Mouse (Mus musculus): ENCODE measurements around the gene A430089I19Rik. TPM values are rescaled to one million over a fixed set of nuclear protein-coding genes. Genes with fewer than 3 reads are reported as not detected.
"Not testable (repeated sequence)": the region's sequence is repeated elsewhere in the genome, so short reads cannot be mapped to it uniquely, and the experiment has no call there.

The A430089I19Rik gene
- polyA plus RNA-seq (2015; fragmentation: Nextera tagmentation; extraction: Ambion mirVana) = not detected in 2 replicates

- not testable (repeated sequence) for ATAC-seq (ENCODE audit: low read depth); H3K4me2 ChIP-seq; H3K36me3 ChIP-seq; H3K9me3 ChIP-seq; H3K27me3 ChIP-seq; H3K4me1 ChIP-seq (replicated peaks); H3K9ac ChIP-seq; H3K4me3 ChIP-seq; H3K27ac ChIP-seq (replicated peaks)
- WGBS = 97% methylated on average over 1 of the region's 1 CpGs
These were observed at the start of gene A430089I19Rik for GRCm38 (mm10) chr5:94306696-94307095. Gene A430089I19Rik, minus strand, starts transcription at chr5:94306796.

DNA sequence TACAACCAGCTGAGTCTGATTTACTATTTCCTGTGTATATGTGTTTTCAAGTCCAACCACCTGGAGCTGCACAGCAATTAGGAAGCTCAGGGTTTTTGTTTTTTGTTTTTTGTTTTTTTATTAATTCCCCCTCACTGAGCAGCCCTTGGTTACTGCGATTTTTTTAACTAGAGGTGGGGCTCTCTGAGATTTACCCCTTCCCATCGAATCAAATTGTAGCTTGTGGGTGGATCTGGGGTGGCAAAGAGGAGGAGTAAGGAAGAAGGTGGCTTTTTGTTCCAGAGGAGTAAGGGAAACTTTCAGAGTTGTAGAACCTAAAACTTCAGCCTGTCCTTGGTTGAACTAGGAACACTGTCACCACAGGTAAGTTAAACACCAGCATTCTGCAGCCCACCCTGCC is 32.9 kb upstream of the A430089I19Rik start, which contains the start of gene AA792892:
AA792892 (plus strand) TSS at position 301 of the 400 bp plus-strand sequence.
- no CpG with 5 or more reads among the region's 2 CpGs for WGBS
- not testable (repeated sequence) for H3K9me3 ChIP-seq; H3K4me1 ChIP-seq (replicated peaks); H3K27ac ChIP-seq (replicated peaks); H3K9ac ChIP-seq; H3K27me3 ChIP-seq; H3K36me3 ChIP-seq; ATAC-seq (ENCODE audit: low read depth); H3K4me2 ChIP-seq; H3K4me3 ChIP-seq

DNA sequence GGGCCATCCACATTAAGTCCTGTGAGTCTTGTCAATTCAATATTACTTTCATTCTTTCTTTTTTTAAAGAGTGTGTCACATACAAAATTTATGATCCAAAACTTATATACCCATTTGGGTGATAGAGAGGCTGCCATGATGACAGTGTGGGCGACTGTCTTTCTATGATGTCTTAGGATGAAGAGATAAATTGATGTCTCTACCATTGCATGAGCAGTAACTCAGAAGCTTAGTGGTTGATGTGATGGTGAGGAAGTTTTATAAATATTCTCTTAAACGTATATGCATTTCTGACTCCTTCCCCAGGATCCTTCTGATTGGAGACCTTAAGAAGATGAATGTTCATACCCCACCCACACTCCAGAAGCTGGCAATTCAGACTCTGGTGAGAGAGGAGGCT is 7.5 kb upstream of the A430089I19Rik start, which contains the start of gene Gm6502:
Gm6502 (plus strand) TSS at position 301 of the 400 bp plus-strand sequence.
- not testable (repeated sequence) for H3K9ac ChIP-seq; ATAC-seq (ENCODE audit: low read depth); H3K27me3 ChIP-seq; H3K4me2 ChIP-seq; H3K4me1 ChIP-seq (replicated peaks); H3K36me3 ChIP-seq; H3K4me3 ChIP-seq; H3K9me3 ChIP-seq; H3K27ac ChIP-seq (replicated peaks)
- WGBS = no CpG with 5 or more reads among the region's 2 CpGs

Other genes starting within 250 kb of the A430089I19Rik start
- not detected in 2 replicates for gene BC061212, start 236.3 kb downstream of the A430089I19Rik start, polyA plus RNA-seq (2015; fragmentation: Nextera tagmentation; extraction: Ambion mirVana)
- gene Gm6351, start 230.4 kb downstream of the A430089I19Rik start, polyA plus RNA-seq (2015; fragmentation: Nextera tagmentation; extraction: Ambion mirVana) = not detected in 2 replicates
- not detected in 2 replicates for gene Gm3106, start 88.8 kb downstream of the A430089I19Rik start, polyA plus RNA-seq (2015; fragmentation: Nextera tagmentation; extraction: Ambion mirVana)
- gene Gm6502, start 7.6 kb upstream of the A430089I19Rik start, polyA plus RNA-seq (2015; fragmentation: Nextera tagmentation; extraction: Ambion mirVana) = not detected in 2 replicates
- gene AA792892, start 33.0 kb upstream of the A430089I19Rik start, polyA plus RNA-seq (2015; fragmentation: Nextera tagmentation; extraction: Ambion mirVana) = not detected in 2 replicates
- not detected in 2 replicates for gene Gm7682, start 139.0 kb upstream of the A430089I19Rik start, polyA plus RNA-seq (2015; fragmentation: Nextera tagmentation; extraction: Ambion mirVana)
- gene Gm3139, start 219.5 kb upstream of the A430089I19Rik start, polyA plus RNA-seq (2015; fragmentation: Nextera tagmentation; extraction: Ambion mirVana) = not detected in 2 replicates

All from neural tube, embryonic 13.5 days (tissue).